8 mouse cellular contexts compared by ENCODE assay signal in the genomic region with DNA sequence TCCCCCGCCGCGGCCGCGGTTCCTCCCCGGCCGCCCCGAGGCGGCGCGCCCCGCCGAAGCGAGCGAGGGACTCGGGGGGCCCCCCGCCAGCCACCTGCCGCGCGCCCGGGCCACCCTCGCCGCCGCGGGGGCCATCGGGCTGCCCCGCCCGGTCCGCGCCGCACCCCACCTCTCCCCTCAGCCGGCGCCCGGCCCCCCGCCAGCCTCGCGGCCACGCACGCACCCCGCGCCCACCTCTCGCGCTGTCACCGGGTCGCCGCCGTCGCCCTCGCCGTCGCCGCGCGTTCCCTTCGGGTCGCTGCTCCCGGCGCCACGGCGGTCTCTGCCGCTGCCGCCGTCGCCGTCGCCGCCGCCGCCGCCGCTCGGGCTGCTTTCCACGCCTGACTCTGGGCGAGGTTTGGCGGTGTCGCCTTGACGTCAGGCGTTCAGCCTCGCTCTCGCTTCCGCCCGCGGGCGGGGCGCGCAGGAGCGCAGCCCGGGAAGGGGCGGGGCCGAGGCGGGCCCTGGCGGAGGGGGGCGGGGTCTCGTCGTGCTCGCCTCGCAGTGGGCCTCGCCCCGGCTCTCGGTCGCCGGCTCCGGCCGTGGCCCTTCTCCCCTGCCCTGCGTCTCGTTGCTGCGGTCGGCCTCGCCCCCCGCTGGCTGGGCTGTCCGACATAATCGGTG. TPM values are rescaled to one million over a fixed set of nuclear protein-coding genes. Genes with fewer than 3 reads are reported as not detected.
DNase-seq lines count a peak whose midpoint lies in the region; ATAC-seq and TF ChIP-seq lines count a peak whose summit lies in the region.

A gene (minus strand): TSS at position 439 of the 663 bp plus-strand sequence.

- peak within 1 kb of the TSS; percentile 88 for H3K4me3 ChIP-seq in E14TG2a.4 (replicated peaks; ENCODE audit: low read length)
- peak within 1 kb of the TSS; percentile 89 for H3K4me3 ChIP-seq in forebrain, embryonic 13.5 days
- H3K4me3 ChIP-seq in liver, postnatal 0 days (ENCODE audit: low read depth, low read length) = peak within 1 kb of the TSS; percentile 95
- H3K4me3 ChIP-seq in neural tube, embryonic 14.5 days (ENCODE audit: low read depth, low read length) = peak within 1 kb of the TSS; percentile 93

- intact Hi-C loops in heart, postnatal 10 days (cut with DNase I) = loop anchor here (2.0 to 5.0 kb wide), 7 partner anchors 53 to 262 kb away; a partner anchor contains a TSS

- H3K36me3 ChIP-seq in E14TG2a.4 (ENCODE audit: insufficient read depth, low read length) = peaks cover 4% of the 10 kb centered on the region; the same call in 1 of the 2 replicates
- H3K36me3 ChIP-seq in forebrain, embryonic 13.5 days (ENCODE audit: poor library complexity, severe bottlenecking) = no peaks in the 10 kb centered on the region
- H3K36me3 ChIP-seq in liver, postnatal 0 days (replicated peaks; ENCODE audit: insufficient read depth, low read length) = no peaks in the 10 kb centered on the region
- no peaks in the 10 kb centered on the region for H3K36me3 ChIP-seq in neural tube, embryonic 14.5 days (ENCODE audit: control insufficient read depth, insufficient read depth, low read length)

- peaks cover 5% of the 10 kb centered on the region; the same call in 1 of the 2 replicates for H3K27me3 ChIP-seq in E14TG2a.4 (ENCODE audit: insufficient read depth, low read length)
- no peaks in the 10 kb centered on the region for H3K27me3 ChIP-seq in forebrain, embryonic 13.5 days
- H3K27me3 ChIP-seq in liver, postnatal 0 days (ENCODE audit: insufficient read depth, low read length) = no peaks in the 10 kb centered on the region
- H3K27me3 ChIP-seq in neural tube, embryonic 14.5 days (ENCODE audit: control insufficient read depth, insufficient read depth, low read length) = no peaks in the 10 kb centered on the region

- peaks cover 67% of the 10 kb centered on the region for H3K4me1 ChIP-seq in E14TG2a.4 (replicated peaks; ENCODE audit: low read depth, low read length)
- H3K4me1 ChIP-seq in forebrain, embryonic 13.5 days = peaks cover 24% of the 10 kb centered on the region
- peaks cover 26% of the 10 kb centered on the region for H3K4me1 ChIP-seq in liver, postnatal 0 days (ENCODE audit: insufficient read depth)
- peaks cover 23% of the 10 kb centered on the region for H3K4me1 ChIP-seq in neural tube, embryonic 14.5 days (ENCODE audit: control insufficient read depth, insufficient read depth, low read length)

- ATAC-seq in forebrain, embryonic 13.5 days = peak; percentile 96
- ATAC-seq in liver, postnatal 0 days = peak; percentile 94
- peak; percentile 96 for ATAC-seq in neural tube, embryonic 14.5 days (ENCODE audit: low read depth)

- H3K27ac ChIP-seq in forebrain, embryonic 13.5 days = peak within 1 kb of the TSS; percentile 97
- H3K27ac ChIP-seq in liver, postnatal 0 days (ENCODE audit: low read depth) = peak within 1 kb of the TSS; percentile 99
- H3K27ac ChIP-seq in neural tube, embryonic 14.5 days (ENCODE audit: low read depth, low read length) = peak within 1 kb of the TSS; percentile 99

- no peak for TF ChIP-seq CTCF in E14TG2a.4 (conservative IDR thresholded peaks at IDR 0.05; ENCODE audit: low read length)
- TF ChIP-seq CTCF in liver, postnatal 0 days (IDR thresholded peaks at IDR 0.05; ENCODE audit: low read depth) = no peak

- no peak for TF ChIP-seq EP300 in liver, postnatal 0 days (IDR thresholded peaks at IDR 0.05; ENCODE audit: low read depth)

- peak within 1 kb of the TSS; percentile 73 for H3K4me2 ChIP-seq in forebrain, embryonic 13.5 days
- H3K4me2 ChIP-seq in liver, postnatal 0 days (ENCODE audit: low read depth, low read length) = peak within 1 kb of the TSS; percentile 85
- peak within 1 kb of the TSS; percentile 73 for H3K4me2 ChIP-seq in neural tube, embryonic 14.5 days (ENCODE audit: low read depth, low read length)

- H3K9me3 ChIP-seq in E14TG2a.4 (ENCODE audit: low read length) = no peaks in the 10 kb centered on the region
- H3K9me3 ChIP-seq in forebrain, embryonic 13.5 days (replicated peaks) = no peaks in the 10 kb centered on the region
- no peaks in the 10 kb centered on the region for H3K9me3 ChIP-seq in liver, postnatal 0 days (ENCODE audit: low read length)
- no peaks in the 10 kb centered on the region for H3K9me3 ChIP-seq in neural tube, embryonic 14.5 days (ENCODE audit: control insufficient read depth, low read length)

- WGBS in forebrain, embryonic 13.5 days = under 1% methylated on average over 47 of the region's 112 CpGs
- 1% methylated on average over 104 of the region's 112 CpGs for WGBS in large intestine, adult 2 months
- WGBS in liver, postnatal 0 days (ENCODE audit: insufficient replicate concordance) = 0% methylated on average over 49 of the region's 112 CpGs
- WGBS in neural tube, embryonic 14.5 days = under 1% methylated on average over 64 of the region's 112 CpGs

- peak within 1 kb of the TSS; percentile 93 for H3K9ac ChIP-seq in forebrain, embryonic 13.5 days
- peak within 1 kb of the TSS; percentile 98 for H3K9ac ChIP-seq in liver, postnatal 0 days (replicated peaks)
- peak within 1 kb of the TSS; percentile 96 for H3K9ac ChIP-seq in neural tube, embryonic 14.5 days (replicated peaks; ENCODE audit: low read depth, low read length)

- DNase-seq in c-Kit-positive CD71-positive TER-119-positive erythroid progenitor cells, embryonic 14.5 days (ENCODE audit: low spot score) = peak; percentile 84
- DNase-seq in heart, postnatal 10 days = peak; percentile 98
- DNase-seq in large intestine, adult 2 months (ENCODE audit: low read depth, low spot score) = peak; percentile 75
- DNase-seq in liver, postnatal 0 days = peak; percentile 98
- peak; percentile 99 for DNase-seq in testis, postnatal 10 days (ENCODE audit: low spot score)

RNA-seq across cellular contexts. Expression of the gene that starts here (rescaled TPM):
- polyA plus RNA-seq in forebrain, embryonic 13.5 days (2015; fragmentation: Nextera tagmentation; extraction: Ambion mirVana) = 123 and 129 TPM in 2 replicates
- total RNA-seq in heart, postnatal 10 days (2021) = 10 to 100 TPM; 89.8 to 96.6 TPM
- polyA plus RNA-seq in large intestine, adult 2 months (2012; rRNA removed) = 26.5 and 27.1 TPM in 2 replicates
- 103 and 105 TPM in 2 replicates for polyA plus RNA-seq in liver, postnatal 0 days (2015; fragmentation: Nextera tagmentation; extraction: Ambion mirVana)
- polyA plus RNA-seq in neural tube, embryonic 14.5 days (2014; fragmentation: Nextera tagmentation; extraction: Ambion mirVana) = 172 and 195 TPM in 2 replicates

Comparison
In these comparisons a context has a peak if more than half of its experiments do, and no peak if none do; other contexts are left out.
1. Peak in every context shown above with its lines: DNase-seq, ATAC-seq, H3K4me3 ChIP-seq and H3K27ac ChIP-seq.